Mouse (Mus musculus) cerebellum, adult (tissue): ENCODE measurements around the gene Sfrp5.

Experiments used
- ATAC-seq: cut with Nextera tagmentation; 2 replicates; pipeline ENCODE4 v1.9.2; 2017; ENCODE audit warnings: mild to moderate bottlenecking, moderate library complexity, mixed read lengths; ENCODE audit not compliant: insufficient number of reproducible peaks, low FRiP score, low TSS enrichment

The Sfrp5 gene

DNA sequence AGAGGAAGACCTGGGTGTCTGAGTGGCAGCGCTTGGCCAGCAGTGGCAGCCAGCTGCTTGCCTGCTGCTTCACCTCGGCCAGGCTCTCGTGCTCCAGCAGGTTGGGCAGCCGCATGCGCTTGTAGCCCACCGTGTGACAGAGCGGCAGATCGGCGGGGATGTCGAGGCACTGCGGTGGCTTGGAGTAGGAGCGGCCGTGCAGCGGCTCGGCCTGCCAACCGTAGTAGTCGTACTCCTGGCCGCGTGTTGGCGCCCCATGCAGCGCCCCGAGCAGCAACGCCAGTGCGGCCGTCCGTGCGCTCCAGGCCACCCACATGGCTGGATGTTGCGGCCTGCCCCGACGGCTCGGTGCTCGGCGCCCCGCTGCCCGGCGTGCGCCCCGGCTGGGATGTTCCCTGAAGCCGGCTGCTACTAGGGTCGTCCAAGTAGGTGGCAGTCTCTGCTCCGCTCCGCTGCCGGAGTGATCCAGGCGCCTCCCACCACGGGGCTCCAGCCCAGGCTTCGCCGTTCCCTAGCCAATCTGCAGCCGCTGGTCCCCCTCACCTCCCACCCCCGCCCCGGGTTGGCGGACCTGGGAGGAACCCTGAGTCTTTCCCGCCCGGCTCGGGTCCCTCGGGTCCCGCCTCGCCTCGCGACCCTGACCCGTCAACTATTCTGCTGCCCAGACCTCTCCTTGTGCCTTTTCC, at the start of gene Sfrp5:
Sfrp5 (minus strand) TSS at position 557 of the 686 bp plus-strand sequence.
- no peak for ATAC-seq

DNA sequence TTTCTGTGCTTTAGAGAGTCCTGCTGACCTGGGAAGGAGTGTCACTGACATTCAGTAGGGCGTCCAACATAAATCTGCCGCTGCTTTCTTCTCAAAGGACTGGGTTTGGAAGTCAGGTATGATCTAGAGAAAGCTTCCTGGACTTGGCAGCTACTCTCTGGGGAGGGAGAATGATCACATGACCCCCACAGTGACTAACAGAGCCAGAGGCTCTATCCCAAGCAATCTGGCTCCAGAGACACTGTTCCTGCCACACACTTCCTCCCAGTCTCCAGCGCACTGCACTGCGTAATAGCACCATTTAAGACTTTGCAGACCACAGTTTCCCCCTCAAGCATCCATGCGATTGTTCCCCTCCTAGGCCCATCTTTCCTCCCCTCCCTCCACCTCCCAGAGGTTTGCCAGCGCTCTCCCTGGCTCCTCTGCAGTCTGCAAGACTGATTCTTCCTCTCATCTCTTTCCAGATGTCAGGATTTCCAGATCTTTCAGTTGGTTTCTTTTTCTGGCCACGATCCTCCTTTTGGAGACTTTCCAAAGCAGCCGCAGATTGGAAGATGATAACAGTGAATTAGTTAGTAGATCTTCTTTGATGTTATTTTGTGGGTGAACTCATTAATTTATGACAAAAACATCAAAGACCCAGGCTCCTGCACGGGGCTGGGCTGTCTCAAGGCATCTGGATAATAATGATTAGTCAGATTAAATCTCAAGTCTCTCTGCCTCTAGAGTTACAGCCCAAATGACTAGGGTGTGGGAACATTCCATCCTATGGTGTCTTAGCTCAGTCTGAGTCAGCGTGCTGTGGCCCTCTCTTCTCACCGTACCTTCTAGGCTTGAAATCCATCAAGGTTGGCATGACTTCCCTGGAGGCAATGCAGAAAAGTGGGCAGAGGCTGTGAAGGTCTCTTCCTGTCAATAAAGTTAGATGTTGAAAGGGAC, 48.2 kb upstream of the Sfrp5 start:
- no peak for ATAC-seq

DNA sequence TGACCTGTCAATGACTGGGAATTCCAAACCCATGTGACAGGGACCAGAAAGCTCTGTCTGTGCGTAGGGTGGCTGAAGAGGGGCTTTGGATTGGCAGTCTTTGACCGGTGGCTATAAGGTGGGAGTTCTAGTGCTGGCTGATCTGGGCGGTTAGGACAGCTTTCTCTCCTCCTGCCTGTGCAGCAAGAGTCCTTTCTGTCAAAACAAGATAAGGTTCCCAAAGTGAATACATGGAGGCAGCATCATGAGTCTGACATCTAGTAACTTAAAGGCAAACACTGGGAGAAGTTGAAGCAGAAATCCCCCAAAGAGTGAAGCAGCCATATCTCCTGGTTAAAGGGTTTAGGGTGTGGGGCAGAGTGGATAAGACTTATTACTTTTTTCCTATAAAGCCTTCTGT, 45.5 kb upstream of the Sfrp5 start, which contains the start of gene Golga7b:
Golga7b (plus strand) TSS at position 56 of the 400 bp plus-strand sequence.
- ATAC-seq, result no peak

DNA sequence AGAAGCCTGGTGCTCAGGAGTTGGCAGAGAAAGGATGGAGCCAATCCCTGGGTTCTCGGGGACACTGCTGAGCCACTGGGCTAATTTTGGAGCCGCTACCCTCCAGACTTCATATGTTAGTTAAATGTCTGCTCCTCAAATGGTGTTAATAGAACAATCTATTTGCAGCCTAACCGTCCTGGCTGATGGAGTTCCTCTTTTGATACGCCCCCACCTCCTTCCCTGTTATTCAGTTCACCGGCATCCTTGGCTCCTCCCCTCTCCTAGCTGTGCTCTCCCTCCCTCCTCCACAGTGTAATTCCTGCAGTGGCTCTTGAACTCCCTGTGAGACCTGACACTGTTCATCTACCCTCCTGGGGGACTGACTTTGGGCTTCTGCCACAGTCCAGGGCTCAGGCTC, 44.6 kb upstream of the Sfrp5 start:
- no peak for ATAC-seq

DNA sequence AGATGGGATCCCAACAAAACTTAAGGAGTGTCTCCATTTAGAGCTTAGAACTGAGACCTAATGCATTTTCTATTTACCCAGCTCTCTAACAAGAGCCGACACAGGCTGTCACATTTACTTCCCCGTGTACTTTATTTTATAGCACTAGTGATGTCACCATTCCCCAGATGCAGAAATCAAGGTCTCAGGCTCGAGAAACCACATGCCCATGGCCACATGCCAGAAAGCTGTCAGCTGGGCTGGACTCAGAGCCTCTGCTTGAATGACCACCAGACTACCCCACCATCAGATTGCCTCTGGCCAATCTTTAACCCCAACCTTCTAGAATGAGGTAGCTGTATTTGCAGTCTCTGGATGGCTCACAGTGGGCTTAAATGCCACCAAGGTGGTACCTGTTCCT, 41.3 kb upstream of the Sfrp5 start:
- ATAC-seq, result no peak

DNA sequence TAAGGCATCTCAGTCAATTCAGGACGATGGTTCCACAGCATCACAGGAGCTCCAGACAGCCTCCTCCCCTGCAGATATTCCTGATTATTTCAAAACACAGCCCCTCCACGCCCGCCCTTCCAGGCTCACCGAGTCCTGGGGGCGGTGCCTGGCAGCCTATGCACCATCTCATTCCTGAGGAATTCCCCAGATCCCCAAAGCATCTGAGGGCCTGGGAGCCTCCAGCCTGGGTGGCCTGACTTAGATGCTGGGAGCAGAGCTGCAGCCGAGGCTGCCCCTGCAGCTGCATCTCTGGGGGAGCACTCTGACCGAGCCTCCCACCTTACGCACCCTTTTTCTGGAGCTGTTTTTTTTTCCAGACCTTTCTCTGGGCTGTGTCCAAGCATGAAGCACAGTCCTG, 38.8 kb upstream of the Sfrp5 start:
- no peak for ATAC-seq

GRCm38 (mm10) chr19:42238341-42238715, 36.3 kb upstream of the Sfrp5 start:
- peak; percentile 31; the same call in 1 of the 2 replicates for ATAC-seq

- 0 out of 2 replicates have a peak, but pooled peaks have one; percentile 40 for ATAC-seq
Observed at GRCm38 (mm10) chr19:42237602-42238340, 35.7 kb upstream of the Sfrp5 start.

- ATAC-seq, result no peak
Observed at GRCm38 (mm10) chr19:42230986-42231385, 28.9 kb upstream of the Sfrp5 start.

- no peak for ATAC-seq
Observed at GRCm38 (mm10) chr19:42230288-42230568, 28.2 kb upstream of the Sfrp5 start.

DNA sequence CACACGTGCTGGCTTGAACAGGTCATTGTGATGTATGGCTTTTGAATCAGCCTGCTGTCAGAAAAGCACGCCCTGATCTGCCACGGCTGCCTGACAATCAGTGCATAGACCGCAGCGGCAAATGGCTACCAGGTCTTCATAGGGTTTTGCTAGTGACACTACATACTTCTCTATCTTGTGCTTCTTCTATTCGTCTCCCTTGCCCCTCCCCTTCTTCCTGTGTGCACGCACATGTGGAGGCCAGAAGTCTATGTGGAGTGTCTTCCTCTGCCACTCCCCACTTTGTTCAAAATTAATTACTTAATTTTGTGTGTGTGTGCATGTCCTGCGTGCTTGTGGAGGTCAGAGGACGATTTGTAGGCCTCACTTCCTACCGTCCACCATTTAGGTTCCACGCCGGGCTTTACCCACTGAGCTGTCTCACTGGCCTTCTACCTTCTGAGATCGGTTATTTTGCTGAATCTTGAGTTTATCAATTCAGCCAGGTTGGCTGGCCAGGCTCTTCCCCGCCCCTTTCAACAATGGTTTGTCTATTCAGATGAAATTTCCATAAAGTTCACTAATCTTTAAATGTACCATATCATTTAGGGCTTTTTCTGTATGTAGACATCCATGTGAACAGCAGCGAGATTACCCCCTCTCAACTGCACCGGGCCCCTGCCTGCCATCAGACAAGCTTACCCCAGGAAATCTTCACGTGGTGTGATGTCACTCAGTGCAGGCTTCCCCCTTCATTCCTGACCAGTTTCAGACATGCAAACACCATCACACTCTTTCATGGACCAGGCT, 27.6 kb upstream of the Sfrp5 start:
- no peak for ATAC-seq

GRCm38 (mm10) chr19:42226451-42226850, 24.4 kb upstream of the Sfrp5 start:
- ATAC-seq, result no peak

DNA sequence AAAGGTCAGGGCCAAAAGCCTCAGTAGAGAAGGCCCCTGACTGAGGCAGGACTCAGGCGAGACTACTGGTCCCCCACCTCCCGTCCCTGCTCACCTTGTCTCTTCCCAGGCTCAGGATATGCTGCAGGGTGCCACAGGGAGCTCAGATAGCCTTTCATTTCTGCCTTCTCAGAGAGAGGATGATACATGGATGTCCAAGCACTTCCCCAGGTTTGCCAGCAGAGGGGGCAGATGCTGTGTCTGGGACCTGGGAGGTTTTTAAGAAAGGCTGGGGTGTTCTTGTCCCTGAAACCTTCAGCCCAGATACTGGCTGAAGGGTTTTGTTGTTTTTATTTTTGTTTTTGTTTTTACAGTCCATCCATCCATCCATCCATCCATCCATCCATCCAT, 15.3 kb upstream of the Sfrp5 start:
- ATAC-seq, result peak; percentile 85

- peak; percentile 32; the same call in 1 of the 2 replicates for ATAC-seq
Observed at GRCm38 (mm10) chr19:42216699-42217373, 14.8 kb upstream of the Sfrp5 start.

DNA sequence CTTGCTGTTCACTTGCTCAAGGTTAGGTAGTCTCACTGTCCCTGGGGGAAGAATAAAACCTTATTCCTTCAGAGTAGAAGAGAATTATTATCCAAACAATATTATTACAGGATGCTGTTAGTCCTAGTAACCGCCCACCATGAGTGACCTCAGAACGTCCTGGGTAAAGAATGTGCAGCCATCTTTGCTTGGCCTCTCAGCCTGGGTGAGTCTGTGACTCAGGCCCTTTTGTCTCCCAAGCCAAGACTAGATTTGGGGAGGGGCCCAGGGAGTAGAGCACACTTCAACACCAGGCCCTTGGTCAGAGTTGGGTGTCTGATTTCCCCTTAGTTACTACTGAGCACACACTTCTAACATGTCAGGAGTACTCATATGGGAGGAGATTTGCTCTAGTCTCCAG, 12.5 kb upstream of the Sfrp5 start:
- no peak for ATAC-seq

- ATAC-seq, result no peak
Observed at GRCm38 (mm10) chr19:42211936-42212335, 9.9 kb upstream of the Sfrp5 start.

DNA sequence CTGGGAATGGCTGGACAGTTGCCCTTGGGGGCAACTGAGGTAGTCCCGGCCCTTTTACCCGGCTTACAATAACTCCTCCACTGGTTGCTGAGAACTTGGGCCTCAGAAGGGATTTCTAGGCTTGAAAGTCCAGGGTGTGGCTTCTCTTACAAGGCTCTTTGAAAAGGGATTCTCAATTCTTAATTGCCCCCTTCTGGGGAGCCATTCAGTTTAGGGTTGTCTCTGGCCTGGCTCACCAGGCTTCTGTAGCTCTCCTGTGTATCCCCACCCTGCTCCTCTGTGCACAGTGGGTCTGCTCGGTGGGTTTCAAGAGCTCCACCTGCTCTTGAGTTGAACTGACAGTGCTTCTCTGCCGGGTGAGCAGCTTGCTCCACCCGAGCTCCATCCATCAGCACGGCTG, 7.9 kb upstream of the Sfrp5 start:
- ATAC-seq, result no peak

GRCm38 (mm10) chr19:42209485-42209884, 7.4 kb upstream of the Sfrp5 start:
- no peak for ATAC-seq

- no peak for ATAC-seq
Observed at GRCm38 (mm10) chr19:42205201-42205600, 3.1 kb upstream of the Sfrp5 start.

GRCm38 (mm10) chr19:42204306-42204705, 2.3 kb upstream of the Sfrp5 start:
- peak; percentile 78 for ATAC-seq
